Mouse (Mus musculus): ENCODE measurements around the gene Gm20388. TPM values are rescaled to one million over a fixed set of nuclear protein-coding genes. Genes with fewer than 3 reads are reported as not detected.
A peak's percentile ranks its signal among the peaks of the same experiment; 100 is the strongest.

Gene Gm20388
- polyA plus RNA-seq, 1 experiment from 2014 or later = not detected

- Histone ChIP-seq H3K27ac (no peak overlapping the region), H3K4me3 (replicated peaks) (no peak overlapping the region), H3K4me2 (no peak overlapping the region), H3K9ac (no peak overlapping the region), H3K9me3 (replicated peaks) (no peaks in the 10 kb centered on the region), H3K4me1 (replicated peaks) (peaks cover 30% of the 10 kb centered on the region), H3K36me3 (no peaks in the 10 kb centered on the region), H3K27me3 (no peaks in the 10 kb centered on the region; the same call in 1 of the 2 replicates)
- DNase-seq (no peak), ATAC-seq (ENCODE audit: low read depth) (no peak)
- 81% methylated on average over 21 of the region's 21 CpGs for WGBS (ENCODE audit: insufficient replicate concordance)
Observed at GRCm38 (mm10) chr8:120391856-120392255, 481.2 kb downstream of the Gm20388 start.

GRCm38 (mm10) chr8:120393085-120393484 is 482.4 kb downstream of the Gm20388 start:
- Histone ChIP-seq H3K9me3 (replicated peaks) (no peaks in the 10 kb centered on the region), H3K4me1 (replicated peaks) (peaks cover 35% of the 10 kb centered on the region), H3K4me2 (no peak overlapping the region), H3K27me3 (peaks cover 2% of the 10 kb centered on the region), H3K36me3 (no peaks in the 10 kb centered on the region), H3K9ac (no peak overlapping the region), H3K4me3 (replicated peaks) (no peak overlapping the region), H3K27ac (no peak overlapping the region; the same call in 1 of the 2 replicates)
- WGBS (ENCODE audit: insufficient replicate concordance) = 78% methylated on average over 11 of the region's 11 CpGs
- DNase-seq = no peak
- no peak for ATAC-seq (ENCODE audit: low read depth)

- H3K27ac ChIP-seq = no peak overlapping the region
- ATAC-seq (ENCODE audit: low read depth) (no peak), DNase-seq (no peak)
- no peak overlapping the region for H3K4me2 ChIP-seq
- peaks cover 41% of the 10 kb centered on the region for H3K4me1 ChIP-seq (replicated peaks)
- no peaks in the 10 kb centered on the region for H3K9me3 ChIP-seq (replicated peaks)
- H3K27me3 ChIP-seq = peaks cover 8% of the 10 kb centered on the region
- no peaks in the 10 kb centered on the region for H3K36me3 ChIP-seq
- H3K4me3 ChIP-seq (replicated peaks) = no peak overlapping the region
- H3K9ac ChIP-seq = no peak overlapping the region
- WGBS (ENCODE audit: insufficient replicate concordance) = 84% methylated on average over 9 of the region's 9 CpGs
Observed at GRCm38 (mm10) chr8:120393871-120394275, 483.2 kb downstream of the Gm20388 start.

- 82% methylated on average over 3 of the region's 3 CpGs for WGBS (ENCODE audit: insufficient replicate concordance)
- no peak for DNase-seq
- H3K9me3 ChIP-seq (replicated peaks) = no peaks in the 10 kb centered on the region
- peaks cover 20% of the 10 kb centered on the region for H3K27me3 ChIP-seq
- ATAC-seq (ENCODE audit: low read depth) = no peak
- H3K27ac ChIP-seq = no peak overlapping the region
- no peak overlapping the region for H3K4me2 ChIP-seq
- H3K36me3 ChIP-seq = no peaks in the 10 kb centered on the region
- peaks cover 36% of the 10 kb centered on the region for H3K4me1 ChIP-seq (replicated peaks)
- no peak overlapping the region for H3K9ac ChIP-seq
- no peak overlapping the region for H3K4me3 ChIP-seq (replicated peaks)
Observed at GRCm38 (mm10) chr8:120395892-120396291, 485.3 kb downstream of the Gm20388 start.

GRCm38 (mm10) chr8:120396756-120397155 is 486.1 kb downstream of the Gm20388 start:
- no peak for ATAC-seq (ENCODE audit: low read depth)

GRCm38 (mm10) chr8:120397444-120398411 is 487.1 kb downstream of the Gm20388 start:
- no peak for DNase-seq
- Histone ChIP-seq H3K4me3 (replicated peaks) (no peak overlapping the region), H3K9me3 (replicated peaks) (no peaks in the 10 kb centered on the region), H3K4me1 (replicated peaks) (peaks cover 42% of the 10 kb centered on the region), H3K36me3 (no peaks in the 10 kb centered on the region), H3K27me3 (peaks cover 26% of the 10 kb centered on the region), H3K9ac (0 out of 2 replicates have a peak overlapping the region, but pooled peaks have one; percentile 2), H3K27ac (no peak overlapping the region), H3K4me2 (no peak overlapping the region)
- 43% methylated on average over 15 of the region's 15 CpGs for WGBS (ENCODE audit: insufficient replicate concordance)
- peak; percentile 25; the same call in 1 of the 2 replicates for ATAC-seq (ENCODE audit: low read depth)

More at GRCm38 (mm10) chr8:120396756-120397155, 486.1 kb downstream of the Gm20388 start:
- WGBS (ENCODE audit: insufficient replicate concordance) = 51% methylated on average over 3 of the region's 3 CpGs
- no peaks in the 10 kb centered on the region for H3K36me3 ChIP-seq
- no peak overlapping the region for H3K4me2 ChIP-seq
- peaks cover 20% of the 10 kb centered on the region for H3K27me3 ChIP-seq
- no peak overlapping the region for H3K27ac ChIP-seq
- no peak overlapping the region for H3K4me3 ChIP-seq (replicated peaks)
- no peak for DNase-seq
- H3K4me1 ChIP-seq (replicated peaks) = peaks cover 34% of the 10 kb centered on the region
- no peaks in the 10 kb centered on the region for H3K9me3 ChIP-seq (replicated peaks)
- H3K9ac ChIP-seq = no peak overlapping the region

GRCm38 (mm10) chr8:120399212-120399934 is 488.7 kb downstream of the Gm20388 start:
- H3K36me3 ChIP-seq = no peaks in the 10 kb centered on the region
- no peak overlapping the region for H3K27ac ChIP-seq
- H3K4me2 ChIP-seq = no peak overlapping the region
- no peak for ATAC-seq (ENCODE audit: low read depth)
- peaks cover 48% of the 10 kb centered on the region for H3K4me1 ChIP-seq (replicated peaks)
- no peaks in the 10 kb centered on the region for H3K9me3 ChIP-seq (replicated peaks)
- H3K9ac ChIP-seq = no peak overlapping the region
- DNase-seq = no peak
- H3K27me3 ChIP-seq = peaks cover 26% of the 10 kb centered on the region
- H3K4me3 ChIP-seq (replicated peaks) = no peak overlapping the region
- 79% methylated on average over 33 of the region's 33 CpGs for WGBS (ENCODE audit: insufficient replicate concordance)

GRCm38 (mm10) chr8:120401216-120401615 is 490.6 kb downstream of the Gm20388 start:
- Histone ChIP-seq H3K27ac (no peak overlapping the region), H3K27me3 (peaks cover 26% of the 10 kb centered on the region), H3K4me3 (replicated peaks) (no peak overlapping the region), H3K4me2 (no peak overlapping the region), H3K9ac (0 out of 2 replicates have a peak overlapping the region, but pooled peaks have one; percentile 4), H3K9me3 (replicated peaks) (no peaks in the 10 kb centered on the region), H3K4me1 (replicated peaks) (peaks cover 62% of the 10 kb centered on the region), H3K36me3 (no peaks in the 10 kb centered on the region)
- DNase-seq (no peak), ATAC-seq (ENCODE audit: low read depth) (no peak)
- WGBS (ENCODE audit: insufficient replicate concordance) = 83% methylated on average over 2 of the region's 2 CpGs

GRCm38 (mm10) chr8:120401712-120402111 is 491.1 kb downstream of the Gm20388 start:
- Histone ChIP-seq H3K36me3 (no peaks in the 10 kb centered on the region), H3K4me3 (replicated peaks) (no peak overlapping the region), H3K27ac (no peak overlapping the region; the same call in 1 of the 2 replicates), H3K27me3 (peaks cover 26% of the 10 kb centered on the region), H3K4me2 (no peak overlapping the region), H3K9me3 (replicated peaks) (no peaks in the 10 kb centered on the region), H3K9ac (peak overlapping the region; percentile 4; the same call in 1 of the 2 replicates), H3K4me1 (replicated peaks) (peaks cover 65% of the 10 kb centered on the region)
- no peak for DNase-seq
- ATAC-seq (ENCODE audit: low read depth) = peak; percentile 24; the same call in 1 of the 2 replicates
- 33% methylated on average over 7 of the region's 7 CpGs for WGBS (ENCODE audit: insufficient replicate concordance)

- WGBS (ENCODE audit: insufficient replicate concordance) = 48% methylated on average over 7 of the region's 7 CpGs
- Histone ChIP-seq H3K9ac (no peak overlapping the region), H3K4me2 (no peak overlapping the region), H3K9me3 (replicated peaks) (no peaks in the 10 kb centered on the region), H3K4me1 (replicated peaks) (peaks cover 67% of the 10 kb centered on the region), H3K27ac (0 out of 2 replicates have a peak overlapping the region, but pooled peaks have one; percentile 18), H3K27me3 (peaks cover 18% of the 10 kb centered on the region; the same call in 1 of the 2 replicates), H3K36me3 (no peaks in the 10 kb centered on the region), H3K4me3 (replicated peaks) (no peak overlapping the region)
- DNase-seq (no peak), ATAC-seq (ENCODE audit: low read depth) (no peak)
Observed at GRCm38 (mm10) chr8:120403606-120404269, 493.1 kb downstream of the Gm20388 start.

Measured in liver, embryonic 13.5 days (tissue).